Mouse (Mus musculus): ENCODE data around the gene Plekha5. TPM values are rescaled to one million over a fixed set of nuclear protein-coding genes. Genes with fewer than 3 reads are reported as not detected.

Gene Plekha5
- polyA plus RNA-seq, 1 experiment: 56.6 TPM

DNA sequence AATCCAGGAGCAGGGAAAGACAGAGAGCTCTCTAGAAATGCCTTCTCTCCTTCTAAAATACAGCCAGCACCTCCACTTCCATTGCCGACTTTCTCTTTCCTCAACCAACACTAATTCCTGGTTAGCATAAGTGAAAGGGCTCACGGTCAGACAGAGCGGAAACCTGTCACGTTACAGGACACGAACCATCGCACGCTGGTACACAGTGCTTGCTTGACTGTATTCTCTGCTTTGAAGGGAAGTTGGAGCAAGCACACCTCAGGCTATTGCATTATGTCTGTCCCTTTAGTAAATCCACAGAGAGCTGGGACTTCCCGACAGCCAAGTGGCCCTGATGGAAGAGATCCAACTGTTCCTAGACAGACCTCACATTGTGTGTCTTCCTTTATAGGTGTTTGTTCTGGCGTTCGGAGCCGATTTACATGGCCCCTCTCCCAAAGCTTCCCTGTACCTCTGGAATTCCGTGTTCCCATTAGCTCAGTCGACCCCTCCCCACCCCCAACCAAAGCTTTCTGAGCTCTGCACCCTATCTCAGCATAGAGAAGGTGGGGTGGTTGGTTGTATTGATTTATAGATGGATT is 188.1 kb downstream of the Plekha5 start:
- Histone ChIP-seq H3K4me1 (ENCODE audit: control insufficient read depth, insufficient read depth, low read length) (no peaks in the 10 kb centered on the region), H3K27ac (ENCODE audit: control insufficient read depth, insufficient read depth, low read depth, low read length) (no peak overlapping the region), H3K36me3 (ENCODE audit: control insufficient read depth, insufficient read depth, low read length) (no peaks in the 10 kb centered on the region), H3K4me3 (ENCODE audit: control insufficient read depth, low read depth, low read length) (no peak overlapping the region), H3K27me3 (ENCODE audit: control insufficient read depth, insufficient read depth, low read length) (no peaks in the 10 kb centered on the region)
- TF ChIP-seq CTCF (IDR thresholded peaks at IDR 0.05; ENCODE audit: control insufficient read depth, insufficient read depth, insufficient replicate concordance, low read depth, low read length): no peak
- no peak for TF ChIP-seq POLR2A (IDR thresholded peaks at IDR 0.05; ENCODE audit: control insufficient read depth, low read depth, low read length)

GRCm38 (mm10) chr6:140613822-140614221 is 190.0 kb downstream of the Plekha5 start:
- H3K36me3 ChIP-seq (ENCODE audit: control insufficient read depth, insufficient read depth, low read length): no peaks in the 10 kb centered on the region
- no peak overlapping the region for H3K4me3 ChIP-seq (ENCODE audit: control insufficient read depth, low read depth, low read length)
- no peak for TF ChIP-seq CTCF (IDR thresholded peaks at IDR 0.05; ENCODE audit: control insufficient read depth, insufficient read depth, insufficient replicate concordance, low read depth, low read length)
- no peak for TF ChIP-seq POLR2A (IDR thresholded peaks at IDR 0.05; ENCODE audit: control insufficient read depth, low read depth, low read length)
- H3K27ac ChIP-seq (ENCODE audit: control insufficient read depth, insufficient read depth, low read depth, low read length): no peak overlapping the region
- no peaks in the 10 kb centered on the region for H3K27me3 ChIP-seq (ENCODE audit: control insufficient read depth, insufficient read depth, low read length)
- no peaks in the 10 kb centered on the region for H3K4me1 ChIP-seq (ENCODE audit: control insufficient read depth, insufficient read depth, low read length)

DNA sequence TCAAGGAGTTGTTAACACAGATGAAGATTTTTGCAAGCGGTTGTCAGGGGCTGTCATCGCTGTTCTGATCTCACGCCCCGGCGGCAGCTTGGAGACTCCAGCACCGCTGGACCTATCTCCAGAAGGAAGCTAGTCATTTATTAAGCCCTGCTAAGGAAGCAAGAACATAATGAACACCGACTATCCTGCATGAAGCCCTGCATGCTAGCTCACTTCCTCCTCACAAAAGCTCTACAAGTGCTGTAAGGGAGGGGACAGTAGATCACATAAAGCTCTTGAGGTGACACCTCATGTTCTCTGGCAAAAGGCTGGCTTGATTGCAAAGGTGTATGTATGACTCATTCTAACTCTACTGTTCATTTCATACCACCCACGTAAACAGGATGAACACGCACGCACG is 190.9 kb downstream of the Plekha5 start:
- Histone ChIP-seq H3K4me3 (ENCODE audit: control insufficient read depth, low read depth, low read length) (no peak overlapping the region), H3K4me1 (ENCODE audit: control insufficient read depth, insufficient read depth, low read length) (no peaks in the 10 kb centered on the region), H3K27me3 (ENCODE audit: control insufficient read depth, insufficient read depth, low read length) (no peaks in the 10 kb centered on the region), H3K27ac (ENCODE audit: control insufficient read depth, insufficient read depth, low read depth, low read length) (no peak overlapping the region), H3K36me3 (ENCODE audit: control insufficient read depth, insufficient read depth, low read length) (no peaks in the 10 kb centered on the region)
- TF ChIP-seq POLR2A (IDR thresholded peaks at IDR 0.05; ENCODE audit: control insufficient read depth, low read depth, low read length) (no peak), CTCF (IDR thresholded peaks at IDR 0.05; ENCODE audit: control insufficient read depth, insufficient read depth, insufficient replicate concordance, low read depth, low read length) (no peak)

- Histone ChIP-seq H3K4me1 (ENCODE audit: control insufficient read depth, insufficient read depth, low read length) (peaks cover 10% of the 10 kb centered on the region), H3K4me3 (ENCODE audit: control insufficient read depth, low read depth, low read length) (no peak overlapping the region), H3K27ac (ENCODE audit: control insufficient read depth, insufficient read depth, low read depth, low read length) (no peak overlapping the region), H3K36me3 (ENCODE audit: control insufficient read depth, insufficient read depth, low read length) (no peaks in the 10 kb centered on the region), H3K27me3 (ENCODE audit: control insufficient read depth, insufficient read depth, low read length) (no peaks in the 10 kb centered on the region)
- no peak for TF ChIP-seq CTCF (IDR thresholded peaks at IDR 0.05; ENCODE audit: control insufficient read depth, insufficient read depth, insufficient replicate concordance, low read depth, low read length)
- TF ChIP-seq POLR2A (IDR thresholded peaks at IDR 0.05; ENCODE audit: control insufficient read depth, low read depth, low read length): no peak
Measured at GRCm38 (mm10) chr6:140620531-140621349, 196.9 kb downstream of the Plekha5 start.

GRCm38 (mm10) chr6:140621622-140622021 is 197.8 kb downstream of the Plekha5 start:
- no peak overlapping the region for H3K27ac ChIP-seq (ENCODE audit: control insufficient read depth, insufficient read depth, low read depth, low read length)

GRCm38 (mm10) chr6:140622391-140623225 is 198.8 kb downstream of the Plekha5 start, which contains the start of gene Aebp2:
Gene Aebp2, plus strand, starts transcription at chr6:140622663.
- TF ChIP-seq POLR2A (IDR thresholded peaks at IDR 0.05; ENCODE audit: control insufficient read depth, low read depth, low read length) (peak; percentile 36; the same call in 1 of the 2 replicates), CTCF (IDR thresholded peaks at IDR 0.05; ENCODE audit: control insufficient read depth, insufficient read depth, insufficient replicate concordance, low read depth, low read length) (no peak)
- Histone ChIP-seq H3K27me3 (ENCODE audit: control insufficient read depth, insufficient read depth, low read length) (no peaks in the 10 kb centered on the region), H3K4me1 (ENCODE audit: control insufficient read depth, insufficient read depth, low read length) (peaks cover 11% of the 10 kb centered on the region), H3K36me3 (ENCODE audit: control insufficient read depth, insufficient read depth, low read length) (no peaks in the 10 kb centered on the region), H3K4me3 (ENCODE audit: control insufficient read depth, low read depth, low read length) (peak within 1 kb of the TSS; percentile 98), H3K27ac (ENCODE audit: control insufficient read depth, insufficient read depth, low read depth, low read length) (peak within 1 kb of the TSS; percentile 93)

More at GRCm38 (mm10) chr6:140621622-140622021, 197.8 kb downstream of the Plekha5 start:
- Histone ChIP-seq H3K4me1 (ENCODE audit: control insufficient read depth, insufficient read depth, low read length) (peaks cover 11% of the 10 kb centered on the region), H3K27me3 (ENCODE audit: control insufficient read depth, insufficient read depth, low read length) (no peaks in the 10 kb centered on the region), H3K4me3 (ENCODE audit: control insufficient read depth, low read depth, low read length) (no peak overlapping the region), H3K36me3 (ENCODE audit: control insufficient read depth, insufficient read depth, low read length) (no peaks in the 10 kb centered on the region)
- TF ChIP-seq POLR2A (IDR thresholded peaks at IDR 0.05; ENCODE audit: control insufficient read depth, low read depth, low read length) (no peak), CTCF (IDR thresholded peaks at IDR 0.05; ENCODE audit: control insufficient read depth, insufficient read depth, insufficient replicate concordance, low read depth, low read length) (no peak)

All from testis, adult 2 months (tissue).